8 mouse cellular contexts compared by ENCODE assay signal in genomic region chr11:62005241-62005910, GRCm38 (mm10). TPM values are rescaled to one million over a fixed set of nuclear protein-coding genes. Genes with fewer than 3 reads are reported as not detected.
DNase-seq lines count a peak whose midpoint lies in the region; ATAC-seq and TF ChIP-seq lines count a peak whose summit lies in the region.

No protein-coding gene starts in this region.

- ATAC-seq in liver, embryonic 16.5 days (ENCODE audit: low read depth): peak; percentile 55
- no peak for ATAC-seq in forebrain, embryonic 12.5 days (ENCODE audit: low FRiP score)

- no peak for TF ChIP-seq CTCF in CH12.LX (conservative IDR thresholded peaks at IDR 0.05 in 1 of 2, IDR thresholded peaks at IDR 0.05 in 1 of 2; ENCODE audit: low read depth in 2 of 2, low read length in 2 of 2)
- no peak for TF ChIP-seq CTCF in cortical plate, adult 2 months (IDR thresholded peaks at IDR 0.05; ENCODE audit: extremely low read depth, insufficient read depth, low read length)
- TF ChIP-seq CTCF in small intestine, adult 2 months (IDR thresholded peaks at IDR 0.05; ENCODE audit: extremely low read depth, insufficient read length, insufficient replicate concordance, low read depth, low read length): no peak

- peaks cover 15% of the 10 kb centered on the region for H3K79me2 ChIP-seq in CH12.LX (replicated peaks; ENCODE audit: control insufficient read depth, extremely low read depth, insufficient read depth, poor library complexity, severe bottlenecking)

- WGBS in liver, embryonic 16.5 days (ENCODE audit: insufficient replicate concordance): 14% methylated on average over 14 of the region's 14 CpGs
- WGBS in small intestine, adult 2 months: 55% methylated on average over 14 of the region's 14 CpGs
- WGBS in forebrain, embryonic 12.5 days: 59% methylated on average over 14 of the region's 14 CpGs

- H3K27me3 ChIP-seq in CH12.LX (replicated peaks): no peaks in the 10 kb centered on the region
- no peaks in the 10 kb centered on the region for H3K27me3 ChIP-seq in liver, embryonic 16.5 days (ENCODE audit: control insufficient read depth, insufficient read depth, low read depth, low read length)
- H3K27me3 ChIP-seq in small intestine, adult 2 months (ENCODE audit: control insufficient read depth, insufficient read depth, low read length): no peaks in the 10 kb centered on the region
- H3K27me3 ChIP-seq in forebrain, embryonic 12.5 days: no peaks in the 10 kb centered on the region

- peak; percentile 98 for TF ChIP-seq EP300 in CH12.LX (IDR thresholded peaks at IDR 0.05; ENCODE audit: low read length)

- peak; percentile 96 for DNase-seq in heart, adult 11 months
- no peak for DNase-seq in heart, postnatal 25 days (ENCODE audit: low spot score)
- peak; percentile 95 for DNase-seq in CH12.LX (ENCODE audit: extremely low read depth)
- peak; percentile 53 to 58 for DNase-seq in heart, postnatal 10 days

- in situ Hi-C loops in CH12.LX (cut with MboI; ENCODE audit: low pct_ligation_motif_present, low pct_unique_long_range_greater_than_20kb, low sequenced_read_pairs): no loop called here

- TF ChIP-seq POLR2A in CH12.LX (IDR thresholded peaks at IDR 0.05; ENCODE audit: low read depth, low read length): peak; percentile 91
- TF ChIP-seq POLR2A in cortical plate, adult 2 months (IDR thresholded peaks at IDR 0.05; ENCODE audit: extremely low read depth, insufficient read depth, low read length): peak; percentile 38; the same call in 1 of the 2 replicates
- TF ChIP-seq POLR2A in small intestine, adult 2 months (IDR thresholded peaks at IDR 0.05; ENCODE audit: low read depth, low read length): no peak

- peak overlapping the region; percentile 88 for H3K9ac ChIP-seq in CH12.LX (ENCODE audit: insufficient read depth, low read depth)
- peak overlapping the region; percentile 46 for H3K9ac ChIP-seq in liver, embryonic 16.5 days (ENCODE audit: low read depth, low read length)
- no peak overlapping the region for H3K9ac ChIP-seq in forebrain, embryonic 12.5 days

- H3K27ac ChIP-seq in CH12.LX (ENCODE audit: insufficient read depth, low read depth): peak overlapping the region; percentile 98
- peak overlapping the region; percentile 47 for H3K27ac ChIP-seq in cortical plate, adult 2 months (ENCODE audit: insufficient read depth, low read length)
- H3K27ac ChIP-seq in liver, embryonic 16.5 days (ENCODE audit: low read length): peak overlapping the region; percentile 77
- peak overlapping the region; percentile 31; the same call in 1 of the 2 replicates for H3K27ac ChIP-seq in small intestine, adult 2 months (ENCODE audit: insufficient read depth, low read depth, low read length)
- H3K27ac ChIP-seq in forebrain, embryonic 12.5 days: no peak overlapping the region

- peak overlapping the region; percentile 57 to 74 (median 63) for H3K4me3 ChIP-seq in CH12.LX (replicated peaks in 1 of 3; ENCODE audit: low read depth in 2 of 3, low read length in 2 of 3, poor library complexity in 1 of 3)
- H3K4me3 ChIP-seq in cortical plate, adult 2 months (ENCODE audit: insufficient read depth, low read length): peak overlapping the region; percentile 1; the same call in 1 of the 2 replicates
- H3K4me3 ChIP-seq in liver, embryonic 16.5 days (ENCODE audit: low read depth, low read length): peak overlapping the region; percentile 30
- H3K4me3 ChIP-seq in small intestine, adult 2 months (ENCODE audit: low read depth, low read length): peak overlapping the region; percentile 47
- H3K4me3 ChIP-seq in forebrain, embryonic 12.5 days (replicated peaks): no peak overlapping the region

- dilution Hi-C loops in CH12.LX (cut with MboI; ENCODE audit: extremely low pct_ligation_motif_present, extremely low pct_unique_long_range_greater_than_20kb, low sequenced_read_pairs): no loop called here

- no peak; the same call in 1 of the 2 replicates for TF ChIP-seq RAD21 in CH12.LX (IDR thresholded peaks at IDR 0.05; ENCODE audit: low read depth, low read length)

- no peaks in the 10 kb centered on the region for H3K9me3 ChIP-seq in CH12.LX (replicated peaks; ENCODE audit: low read length)
- no peaks in the 10 kb centered on the region for H3K9me3 ChIP-seq in liver, embryonic 16.5 days (replicated peaks; ENCODE audit: control insufficient read depth, low read length)
- no peaks in the 10 kb centered on the region for H3K9me3 ChIP-seq in forebrain, embryonic 12.5 days

- H3K4me1 ChIP-seq in CH12.LX (ENCODE audit: control insufficient read depth in 1 of 2, insufficient read depth in 2 of 2): peaks cover 15 to 38% of the 10 kb centered on the region in 2 experiments
- peaks cover 3% of the 10 kb centered on the region for H3K4me1 ChIP-seq in cortical plate, adult 2 months (ENCODE audit: control insufficient read depth, insufficient read depth, low read length)
- peaks cover 30% of the 10 kb centered on the region for H3K4me1 ChIP-seq in liver, embryonic 16.5 days (ENCODE audit: control insufficient read depth, low read depth, low read length)
- H3K4me1 ChIP-seq in small intestine, adult 2 months (ENCODE audit: control insufficient read depth, insufficient read depth, insufficient read length, low read length): no peaks in the 10 kb centered on the region; the same call in 1 of the 2 replicates
- H3K4me1 ChIP-seq in forebrain, embryonic 12.5 days: peaks cover 4% of the 10 kb centered on the region

- intact Hi-C loops in heart, postnatal 25 days (cut with DNase I): no loop called here
- intact Hi-C loops in heart, postnatal 10 days (cut with DNase I): no loop called here

- peak overlapping the region; percentile 89 for H3K4me2 ChIP-seq in CH12.LX (ENCODE audit: insufficient read depth, low read depth, poor library complexity, severe bottlenecking)
- H3K4me2 ChIP-seq in liver, embryonic 16.5 days (ENCODE audit: low read depth, low read length): peak overlapping the region; percentile 44
- H3K4me2 ChIP-seq in forebrain, embryonic 12.5 days: no peak overlapping the region

- H3K36me3 ChIP-seq in CH12.LX (replicated peaks in 1 of 2; ENCODE audit: control insufficient read depth in 1 of 2, insufficient read depth in 1 of 2, low read length in 1 of 2): no peaks in the 10 kb centered on the region
- H3K36me3 ChIP-seq in liver, embryonic 16.5 days (ENCODE audit: control insufficient read depth, insufficient read depth): no peaks in the 10 kb centered on the region
- H3K36me3 ChIP-seq in small intestine, adult 2 months (ENCODE audit: control insufficient read depth, insufficient read depth, low read length): no peaks in the 10 kb centered on the region
- no peaks in the 10 kb centered on the region for H3K36me3 ChIP-seq in forebrain, embryonic 12.5 days (replicated peaks)

TF ChIP-seq in CH12.LX, 34 proteins besides CTCF, POLR2A, EP300 and RAD21 (continues in another document):
- TF ChIP-seq TCF12 (IDR thresholded peaks at IDR 0.05; ENCODE audit: low read depth, low read length): peak; percentile 82; the same call in 1 of the 2 replicates
- 0 out of 2 replicates have a peak, but pooled peaks have one; percentile 19 for TF ChIP-seq NRF1 (IDR thresholded peaks at IDR 0.05; ENCODE audit: low read depth, low read length)
- peak; percentile 97 for TF ChIP-seq ETS1 (conservative IDR thresholded peaks at IDR 0.05; ENCODE audit: low read depth, low read length)
- TF ChIP-seq E2F4 (IDR thresholded peaks at IDR 0.05; ENCODE audit: insufficient replicate concordance, low read depth, low read length): no peak
- peak; percentile 94 for TF ChIP-seq RCOR1 (conservative IDR thresholded peaks at IDR 0.05; ENCODE audit: low read depth, low read length)
- no peak for TF ChIP-seq USF1 (IDR thresholded peaks at IDR 0.05; ENCODE audit: low read depth, low read length)
- TF ChIP-seq CHD2 (IDR thresholded peaks at IDR 0.05; ENCODE audit: low read length): peak; percentile 45; the same call in 1 of the 2 replicates
- peak; percentile 93 for TF ChIP-seq IRF4 (IDR thresholded peaks at IDR 0.05; ENCODE audit: low read depth, low read length)
- TF ChIP-seq KAT2A (IDR thresholded peaks at IDR 0.05; ENCODE audit: insufficient replicate concordance, low read length): no peak
- TF ChIP-seq MXI1 (IDR thresholded peaks at IDR 0.05; ENCODE audit: low read depth, low read length): peak; percentile 66
- TF ChIP-seq MAFK (IDR thresholded peaks at IDR 0.05; ENCODE audit: insufficient replicate concordance, low read length): peak; percentile 83
- no peak for TF ChIP-seq ZC3H11A (IDR thresholded peaks at IDR 0.05; ENCODE audit: low read depth, low read length)
- TF ChIP-seq ZNF384 (IDR thresholded peaks at IDR 0.05; ENCODE audit: low read depth, low read length): no peak
- peak; percentile 99 for TF ChIP-seq JUND (conservative IDR thresholded peaks at IDR 0.05; ENCODE audit: low read depth, low read length)
- TF ChIP-seq NELFE (IDR thresholded peaks at IDR 0.05; ENCODE audit: low read depth, low read length): peak; percentile 93
- TF ChIP-seq MAZ (IDR thresholded peaks at IDR 0.05; ENCODE audit: low read depth, low read length): peak; percentile 96
- TF ChIP-seq CHD1 (IDR thresholded peaks at IDR 0.05; ENCODE audit: low read depth, low read length): peak; percentile 97
- TF ChIP-seq SMC3 (IDR thresholded peaks at IDR 0.05; ENCODE audit: low read depth, low read length): no peak
- peak; percentile 64 for TF ChIP-seq ELF1 (IDR thresholded peaks at IDR 0.05; ENCODE audit: low read depth, low read length)
- TF ChIP-seq GABPA (IDR thresholded peaks at IDR 0.05; ENCODE audit: insufficient replicate concordance, low read depth, low read length): no peak
- TF ChIP-seq MYC (IDR thresholded peaks at IDR 0.05; ENCODE audit: low read depth, low read length): peak; percentile 89
- no peak for TF ChIP-seq USF2 (conservative IDR thresholded peaks at IDR 0.05; ENCODE audit: low read depth, low read length)
- peak; percentile 85 for TF ChIP-seq BHLHE40 (IDR thresholded peaks at IDR 0.05; ENCODE audit: low read depth, low read length)
- TF ChIP-seq HCFC1 (IDR thresholded peaks at IDR 0.05; ENCODE audit: low read depth, low read length): peak; percentile 30; the same call in 1 of the 2 replicates
- TF ChIP-seq SIN3A (IDR thresholded peaks at IDR 0.05; ENCODE audit: low read length): peak; percentile 90
- TF ChIP-seq MAX (IDR thresholded peaks at IDR 0.05; ENCODE audit: low read length): peak; percentile 24; the same call in 1 of the 2 replicates

RNA-seq across cellular contexts. Expression of gene Specc1, which starts 48.8 kb away (rescaled TPM):
- 10 to 100 TPM in 1 of 2 experiments, 1 to 10 TPM in 1; 9.6 to 16.5 TPM for total RNA-seq in heart, postnatal 25 days (2021)
- 15.5 and 16.7 TPM in 2 replicates for total RNA-seq in CH12.LX (2012; rRNA removed)
- total RNA-seq in CH12.LX (2014; rRNA removed): 7.3 and 7.6 TPM in 2 replicates
- 18.4 and 18.6 TPM in 2 replicates for polyA plus RNA-seq in CH12.LX (2012; ENCODE audit: insufficient read length, low read depth)
- 42.8 and 43.2 TPM in 2 replicates for polyA plus RNA-seq in cortical plate, adult 2 months (2012; rRNA removed)
- 10 to 100 TPM; 10.5 to 15.9 TPM for total RNA-seq in heart, postnatal 10 days (2021)
- polyA plus RNA-seq in liver, embryonic 16.5 days (2015; fragmentation: Nextera tagmentation; extraction: Ambion mirVana): 58.6 and 58.9 TPM in 2 replicates
- polyA plus RNA-seq in small intestine, adult 2 months (2012; rRNA removed): 6.4 and 10.2 TPM in 2 replicates
- 15.7 and 17.5 TPM in 2 replicates for polyA plus RNA-seq in forebrain, embryonic 12.5 days (2016; fragmentation: Nextera tagmentation; extraction: Ambion mirVana)
